Mouse (Mus musculus) neural tube, embryonic 13.5 days (tissue): ENCODE measurements at regions not wholly inside any gene's neighbourhood (a gene's known extent, or its start where the extent isn't known, plus 50 kb on each side); places are given as distances from the start of the nearest gene placed in this dataset.
A peak's percentile ranks its signal among the peaks of the same experiment; 100 is the strongest.

Source experiments
- ATAC-seq: fragments of 200-750 bp; cut with Nextera tagmentation; 2 replicates; pipeline ENCODE4 v1.8.0; 2017; ENCODE audit warnings: low read depth, mild to moderate bottlenecking, moderate TSS enrichment, moderate library complexity
- H3K27ac ChIP-seq: fragments of 300-500 bp; sonication (generic); replicated peaks from 2 replicates; pipeline ENCODE4 v1.5.1; 2015; ENCODE audit warnings: moderate library complexity, mild to moderate bottlenecking, inconsistent platforms
- H3K27me3 ChIP-seq: fragments of 300-500 bp; sonication (generic); 2 replicates; pipeline ENCODE4 v1.6.1; 2015; ENCODE audit warnings: mild to moderate bottlenecking, inconsistent platforms
- H3K36me3 ChIP-seq: fragments of 300-500 bp; sonication (generic); 2 replicates; pipeline ENCODE4 v1.6.1; 2015; ENCODE audit warnings: mild to moderate bottlenecking, inconsistent platforms
- H3K4me1 ChIP-seq: fragments of 300-500 bp; sonication (generic); replicated peaks from 2 replicates; pipeline ENCODE4 v1.6.1; 2015; ENCODE audit warnings: inconsistent platforms
- H3K4me2 ChIP-seq: fragments of 300-500 bp; sonication (generic); 2 replicates; pipeline ENCODE4 v1.6.1; 2015; ENCODE audit warnings: inconsistent platforms, mild to moderate bottlenecking, moderate library complexity
- H3K4me3 ChIP-seq: fragments of 300-500 bp; sonication (generic); 2 replicates; pipeline ENCODE4 v1.5.1; 2015; ENCODE audit warnings: mild to moderate bottlenecking, inconsistent platforms
- H3K9ac ChIP-seq: fragments of 300-500 bp; sonication (generic); 2 replicates; pipeline ENCODE4 v1.6.1; 2015; ENCODE audit warnings: moderate library complexity, mild to moderate bottlenecking, inconsistent platforms
- H3K9me3 ChIP-seq: fragments of 300-500 bp; sonication (generic); 2 replicates; pipeline ENCODE4 v1.6.1; 2016; ENCODE audit warnings: inconsistent platforms
- WGBS: fragments of 180-500 bp; shearing (Covaris S2); methylation state at CpG from one replicate; pipeline ENCODE4 v1.1.7; 2015; 5-methylcytosine and 5-hydroxymethylcytosine counted together

DNA sequence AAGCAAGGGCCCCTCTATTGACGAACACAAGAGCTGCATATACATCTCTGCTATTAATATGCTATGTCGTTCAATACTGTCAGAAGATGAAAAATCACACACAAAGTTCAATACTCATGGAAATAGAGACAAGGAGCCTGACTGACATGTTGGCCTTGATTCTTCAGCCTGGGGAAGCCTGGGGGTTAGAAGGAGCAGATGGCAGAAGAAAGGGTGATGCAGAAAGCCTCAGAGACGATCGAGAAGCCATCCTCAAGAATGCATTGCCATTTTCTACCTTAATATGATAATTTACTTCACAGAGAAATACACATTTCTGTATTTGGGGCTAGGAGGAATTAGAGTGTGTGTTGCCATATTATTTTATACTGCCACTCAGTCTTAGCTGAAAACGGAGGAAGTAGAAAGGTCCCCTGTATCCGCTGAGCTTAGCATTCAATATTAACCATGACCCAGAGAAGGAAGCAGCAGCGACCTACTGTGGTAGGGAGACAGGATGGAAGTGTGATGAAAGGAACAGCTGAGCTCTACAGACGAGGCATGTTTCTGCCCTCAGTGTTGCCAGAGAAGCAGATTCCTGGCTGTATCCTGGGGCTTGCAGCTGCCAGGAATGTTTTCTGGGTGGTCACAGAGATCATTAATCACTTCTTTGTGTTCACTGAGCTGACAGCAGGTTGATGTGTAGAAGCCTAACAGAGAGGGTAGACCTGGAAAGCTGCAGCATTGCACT, 105.2 kb downstream of the Lrig3 start:
- Histone ChIP-seq H3K9ac (no peak overlapping the region), H3K4me1 (peaks cover 14% of the 10 kb centered on the region), H3K27me3 (no peaks in the 10 kb centered on the region), H3K27ac (peak overlapping the region; percentile 42; the same call in 1 of the 2 replicates), H3K36me3 (no peaks in the 10 kb centered on the region), H3K4me2 (no peak overlapping the region), H3K9me3 (0 out of 2 replicates have a peak, but pooled peaks cover 2% of the 10 kb centered on the region), H3K4me3 (no peak overlapping the region)
- ATAC-seq = peak; percentile 63
- WGBS = 48% methylated on average over 8 of the region's 8 CpGs

DNA sequence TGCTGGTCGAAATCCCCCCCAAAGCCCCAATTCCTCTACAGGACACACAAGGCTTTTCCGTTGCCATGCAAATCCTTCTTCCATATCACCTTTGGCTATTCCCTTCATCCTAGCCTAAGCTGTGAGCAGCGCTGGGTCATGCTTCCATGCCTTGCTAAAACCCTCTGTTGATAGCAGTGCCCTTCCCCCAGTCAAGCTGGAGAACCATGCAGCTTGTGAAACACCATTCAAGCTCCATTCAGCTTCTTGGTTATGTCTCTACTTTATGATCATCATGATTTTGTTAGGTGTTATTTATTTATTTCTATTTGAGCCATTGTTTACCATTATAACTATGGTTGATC, 105.7 kb downstream of the Lrig3 start:
- Histone ChIP-seq H3K4me2 (no peak overlapping the region), H3K4me3 (no peak overlapping the region), H3K27ac (peak overlapping the region; percentile 42; the same call in 1 of the 2 replicates), H3K27me3 (no peaks in the 10 kb centered on the region), H3K9ac (no peak overlapping the region), H3K36me3 (no peaks in the 10 kb centered on the region), H3K9me3 (no peaks in the 10 kb centered on the region), H3K4me1 (peaks cover 14% of the 10 kb centered on the region)
- WGBS = 60% methylated on average over 3 of the region's 3 CpGs
- ATAC-seq = peak; percentile 36

DNA sequence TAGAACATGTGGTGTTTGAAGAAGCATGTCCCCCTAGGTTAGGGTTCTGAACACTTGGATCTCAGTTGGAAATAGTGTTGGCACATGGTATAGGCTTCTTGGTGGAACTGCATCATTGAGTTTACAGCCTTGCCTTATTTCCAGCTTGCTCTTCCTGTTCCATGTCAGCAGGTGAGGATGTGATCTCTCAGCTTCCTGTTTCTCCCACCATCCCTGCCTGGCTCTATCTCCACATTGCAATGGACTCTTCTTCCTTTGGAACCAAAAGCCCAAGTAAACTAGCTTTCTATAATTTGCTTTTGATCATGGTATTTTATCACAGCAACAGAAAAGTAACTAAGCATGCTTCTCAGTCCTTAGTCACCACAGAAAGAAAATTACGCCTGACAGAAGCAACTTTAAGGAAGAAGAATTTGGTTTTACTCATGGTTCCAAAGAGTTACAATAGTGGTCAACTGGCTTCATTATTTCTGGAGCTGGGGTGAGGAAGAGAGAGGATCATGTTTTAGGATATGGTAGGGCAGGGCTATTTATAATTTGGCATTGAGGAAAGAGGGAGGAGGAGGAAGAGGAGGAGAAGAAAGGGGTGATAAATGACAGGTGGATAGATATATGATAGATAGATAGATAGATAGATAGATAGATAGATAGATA, 111.5 kb downstream of the Lrig3 start:
- H3K27ac ChIP-seq = no peak overlapping the region
- H3K9me3 ChIP-seq = no peaks in the 10 kb centered on the region
- 90% methylated on average over 1 of the region's 1 CpGs for WGBS
- ATAC-seq = no peak
- no peak overlapping the region for H3K4me3 ChIP-seq
- no peak overlapping the region for H3K9ac ChIP-seq
- no peaks in the 10 kb centered on the region for H3K36me3 ChIP-seq
- no peaks in the 10 kb centered on the region for H3K27me3 ChIP-seq
- H3K4me1 ChIP-seq = 0 out of 2 replicates have a peak, but pooled peaks cover under 1% of the 10 kb centered on the region
- no peak overlapping the region for H3K4me2 ChIP-seq

DNA sequence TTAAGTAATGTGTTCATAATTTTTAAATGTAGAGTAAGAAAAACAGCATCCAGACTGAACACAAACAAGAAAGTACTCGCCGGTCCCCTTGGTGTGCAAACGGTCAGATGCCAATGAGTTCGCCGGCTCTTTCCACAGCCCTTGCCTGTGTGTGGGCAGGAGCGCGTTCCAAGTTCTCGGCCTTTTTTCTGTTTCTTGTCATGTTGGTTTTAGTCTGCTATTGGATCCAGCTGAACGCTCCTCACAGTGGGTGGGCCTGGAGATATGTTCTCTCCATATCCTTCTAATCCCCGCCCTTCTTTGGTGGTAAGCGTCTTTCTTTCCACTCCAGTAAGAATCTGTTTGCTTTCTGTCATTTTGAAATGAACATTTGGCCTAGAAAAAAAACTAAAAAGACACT, 116.6 kb downstream of the Lrig3 start:
- Histone ChIP-seq H3K9me3 (no peaks in the 10 kb centered on the region), H3K4me2 (peak overlapping the region; percentile 11; the same call in 1 of the 2 replicates), H3K4me1 (0 out of 2 replicates have a peak, but pooled peaks cover 3% of the 10 kb centered on the region), H3K27ac (no peak overlapping the region), H3K9ac (no peak overlapping the region), H3K4me3 (no peak overlapping the region), H3K36me3 (no peaks in the 10 kb centered on the region), H3K27me3 (no peaks in the 10 kb centered on the region)
- 32% methylated on average over 11 of the region's 11 CpGs for WGBS
- ATAC-seq = no peak

DNA sequence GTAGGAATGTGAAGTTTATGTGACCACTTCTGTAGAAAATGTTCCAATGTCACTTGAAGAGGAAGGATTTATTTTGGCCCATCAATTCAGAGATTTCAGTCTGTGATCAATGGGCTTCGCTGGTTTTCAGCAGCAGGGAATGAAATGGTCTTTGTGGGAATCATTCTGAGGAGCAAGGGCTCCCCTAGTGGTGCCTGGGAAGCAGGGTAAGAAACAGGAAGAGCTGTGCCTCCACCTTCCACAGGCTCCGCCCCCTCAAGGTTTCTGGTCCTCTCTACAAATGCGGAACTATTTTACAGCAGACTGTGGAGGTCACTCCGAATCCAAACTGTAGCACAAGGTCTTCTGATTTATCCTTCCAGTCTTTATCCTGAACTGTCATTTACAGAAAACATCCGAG, 120.7 kb downstream of the Lrig3 start:
- H3K4me3 ChIP-seq = no peak overlapping the region
- no peaks in the 10 kb centered on the region for H3K9me3 ChIP-seq
- no peak overlapping the region for H3K9ac ChIP-seq
- H3K27ac ChIP-seq = no peak overlapping the region
- WGBS = 86% methylated on average over 5 of the region's 5 CpGs
- H3K4me2 ChIP-seq = no peak overlapping the region
- 0 out of 2 replicates have a peak, but pooled peaks cover 3% of the 10 kb centered on the region for H3K4me1 ChIP-seq
- H3K27me3 ChIP-seq = no peaks in the 10 kb centered on the region
- ATAC-seq = no peak
- no peaks in the 10 kb centered on the region for H3K36me3 ChIP-seq

DNA sequence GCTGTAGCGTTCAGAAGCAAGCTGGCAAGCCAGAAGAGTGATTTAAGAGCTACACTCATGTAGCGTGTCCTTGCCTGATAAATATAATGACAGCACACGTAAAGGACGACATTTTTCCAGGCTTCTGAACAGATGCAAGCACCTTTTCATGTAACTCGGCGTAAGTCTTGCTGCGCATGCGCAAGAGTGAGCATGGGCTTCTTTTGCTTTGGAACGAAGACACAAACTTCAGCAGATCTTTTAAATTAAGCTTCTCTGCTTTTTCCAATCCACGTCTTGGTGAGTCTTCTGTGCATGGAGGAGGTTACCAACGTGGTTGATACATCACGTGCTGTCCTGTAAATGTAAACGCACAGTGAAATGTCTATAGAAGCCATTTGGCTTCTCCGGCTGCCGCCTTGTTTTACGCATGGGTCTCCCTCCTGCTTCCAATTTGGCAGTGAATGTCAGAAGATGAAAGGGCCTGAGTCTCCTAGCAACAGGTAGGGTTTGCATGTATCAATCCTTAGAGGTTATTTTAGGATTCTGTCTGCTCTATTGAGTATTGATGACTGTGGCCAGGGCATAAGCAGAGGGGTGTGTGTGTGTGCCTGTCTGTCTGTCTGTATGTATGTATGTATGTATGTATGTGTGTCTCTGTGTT, 128.4 kb downstream of the Lrig3 start:
- Histone ChIP-seq H3K9ac (no peak overlapping the region), H3K9me3 (no peaks in the 10 kb centered on the region), H3K4me2 (no peak overlapping the region), H3K27ac (no peak overlapping the region), H3K4me3 (no peak overlapping the region), H3K4me1 (peaks cover 8% of the 10 kb centered on the region), H3K27me3 (no peaks in the 10 kb centered on the region), H3K36me3 (no peaks in the 10 kb centered on the region)
- no peak for ATAC-seq
- 62% methylated on average over 16 of the region's 16 CpGs for WGBS

DNA sequence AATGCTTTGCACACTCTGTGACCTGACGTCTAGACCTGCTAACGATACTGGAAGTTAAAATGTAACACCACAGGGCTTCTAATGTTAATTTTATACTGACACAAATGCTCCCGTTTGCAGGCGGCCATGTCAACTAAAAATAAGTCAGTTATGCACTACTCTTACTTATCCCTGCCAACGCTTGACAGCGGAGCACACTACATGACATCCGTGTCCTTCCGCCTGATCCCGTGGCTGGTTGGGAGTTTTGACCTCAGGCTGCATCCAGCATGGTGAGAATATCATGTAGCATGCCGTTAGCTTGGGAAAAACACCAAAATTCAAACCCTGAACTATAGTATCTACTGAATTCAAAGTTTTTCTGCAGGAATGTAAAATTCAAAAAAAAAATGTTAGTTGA, 131.9 kb downstream of the Lrig3 start:
- H3K27ac ChIP-seq = no peak overlapping the region
- ATAC-seq = no peak
- no peaks in the 10 kb centered on the region for H3K9me3 ChIP-seq
- no peaks in the 10 kb centered on the region for H3K27me3 ChIP-seq
- no peaks in the 10 kb centered on the region for H3K36me3 ChIP-seq
- H3K4me1 ChIP-seq = peaks cover 8% of the 10 kb centered on the region
- no peak overlapping the region for H3K4me3 ChIP-seq
- no peak overlapping the region for H3K4me2 ChIP-seq
- WGBS = 90% methylated on average over 10 of the region's 10 CpGs
- no peak overlapping the region for H3K9ac ChIP-seq

DNA sequence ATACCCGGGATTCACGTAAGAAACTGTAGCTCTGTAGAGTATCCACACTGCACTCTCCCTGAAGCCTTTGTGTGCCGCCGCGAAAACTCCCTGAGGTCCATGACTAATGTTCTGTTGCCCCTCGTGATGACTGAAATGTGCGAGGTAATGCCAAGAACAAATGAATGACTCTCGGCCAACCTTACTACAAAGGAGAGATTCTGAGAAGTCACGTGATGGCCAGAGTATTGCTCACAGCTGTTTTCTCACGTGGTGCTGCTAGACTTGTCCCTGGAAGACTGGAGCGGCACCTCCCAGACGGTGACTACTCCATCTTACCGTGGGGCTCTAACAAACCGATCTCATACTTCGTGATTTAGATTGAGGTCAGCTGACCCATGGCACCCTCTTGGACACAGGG, 136.9 kb downstream of the Lrig3 start:
- Histone ChIP-seq H3K27ac (no peak overlapping the region), H3K4me1 (no peaks in the 10 kb centered on the region), H3K4me3 (no peak overlapping the region), H3K9me3 (no peaks in the 10 kb centered on the region), H3K27me3 (no peaks in the 10 kb centered on the region), H3K9ac (no peak overlapping the region), H3K36me3 (no peaks in the 10 kb centered on the region), H3K4me2 (no peak overlapping the region)
- no peak for ATAC-seq
- 81% methylated on average over 15 of the region's 15 CpGs for WGBS

DNA sequence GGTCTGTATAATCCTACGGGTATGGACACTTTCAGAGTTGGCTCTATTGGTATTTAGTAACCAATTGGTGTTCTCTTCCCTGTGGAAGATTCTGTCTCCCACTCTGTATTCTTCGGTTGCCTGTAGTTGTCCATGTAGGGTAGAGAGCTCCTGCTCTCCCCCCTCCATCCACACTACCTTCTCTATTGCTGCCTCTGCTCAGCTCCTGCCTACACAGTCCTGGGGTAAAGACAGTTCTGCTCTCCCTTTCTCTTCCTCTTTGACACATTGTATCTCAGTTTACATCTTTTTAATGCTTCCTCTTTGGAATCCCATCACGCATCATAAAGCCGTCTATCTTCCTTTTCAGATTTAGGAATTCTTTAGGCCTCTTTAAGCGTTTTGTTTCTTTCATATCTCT, 147.1 kb downstream of the Lrig3 start:
- no peak overlapping the region for H3K4me3 ChIP-seq
- H3K27ac ChIP-seq = no peak overlapping the region
- H3K4me1 ChIP-seq = no peaks in the 10 kb centered on the region
- no peaks in the 10 kb centered on the region for H3K27me3 ChIP-seq
- no peak for ATAC-seq
- WGBS = 90% methylated on average over 5 of the region's 5 CpGs
- H3K9ac ChIP-seq = no peak overlapping the region
- no peak overlapping the region for H3K4me2 ChIP-seq
- no peaks in the 10 kb centered on the region for H3K9me3 ChIP-seq
- no peaks in the 10 kb centered on the region for H3K36me3 ChIP-seq

DNA sequence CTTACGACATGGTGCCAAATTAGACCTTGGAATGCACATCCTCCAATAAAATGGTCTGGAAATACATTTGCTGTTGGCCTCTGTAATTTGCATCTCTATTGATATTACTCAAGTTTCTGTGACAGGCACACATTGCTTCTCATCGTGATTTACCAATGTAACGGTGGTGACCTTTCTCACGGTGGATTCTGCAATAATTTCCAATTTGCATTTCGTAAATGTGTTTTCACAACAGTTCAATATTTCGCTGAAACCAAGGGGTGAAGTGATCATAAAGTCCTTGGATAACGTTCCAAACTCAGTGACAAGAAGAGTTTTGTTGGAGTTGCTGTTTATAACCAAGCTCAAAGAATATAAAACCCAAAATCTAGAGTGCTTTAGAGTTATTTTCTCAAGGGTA, 149.4 kb downstream of the Lrig3 start:
- no peaks in the 10 kb centered on the region for H3K4me1 ChIP-seq
- ATAC-seq = no peak
- H3K4me3 ChIP-seq = no peak overlapping the region
- H3K9me3 ChIP-seq = no peaks in the 10 kb centered on the region
- 55% methylated on average over 7 of the region's 7 CpGs for WGBS
- no peak overlapping the region for H3K9ac ChIP-seq
- no peak overlapping the region for H3K27ac ChIP-seq
- no peak overlapping the region for H3K4me2 ChIP-seq
- H3K27me3 ChIP-seq = no peaks in the 10 kb centered on the region
- no peaks in the 10 kb centered on the region for H3K36me3 ChIP-seq

DNA sequence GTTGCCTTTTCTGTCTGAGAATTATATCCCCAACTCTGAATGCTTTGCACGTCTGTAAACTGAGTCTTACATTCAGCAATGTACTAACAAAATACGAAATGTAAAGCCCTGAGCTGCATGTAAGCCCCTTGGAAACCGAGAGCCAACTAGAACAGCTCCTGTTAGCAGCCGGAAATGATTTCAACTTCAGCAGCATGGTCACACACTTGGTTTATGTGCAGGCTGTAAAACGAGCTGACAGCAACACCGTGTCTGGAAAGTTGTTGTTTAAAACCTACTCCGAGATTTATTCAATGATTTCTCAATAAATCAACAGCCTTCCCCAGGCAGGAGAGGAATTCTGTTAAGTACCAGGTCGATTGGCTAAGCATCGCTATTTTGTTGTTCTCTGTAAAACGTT, 155.7 kb downstream of the Lrig3 start:
- no peak for ATAC-seq
- Histone ChIP-seq H3K4me2 (no peak overlapping the region), H3K4me1 (no peaks in the 10 kb centered on the region), H3K4me3 (no peak overlapping the region), H3K27ac (no peak overlapping the region), H3K9ac (no peak overlapping the region), H3K36me3 (no peaks in the 10 kb centered on the region), H3K9me3 (no peaks in the 10 kb centered on the region), H3K27me3 (no peaks in the 10 kb centered on the region)
- 68% methylated on average over 10 of the region's 10 CpGs for WGBS

DNA sequence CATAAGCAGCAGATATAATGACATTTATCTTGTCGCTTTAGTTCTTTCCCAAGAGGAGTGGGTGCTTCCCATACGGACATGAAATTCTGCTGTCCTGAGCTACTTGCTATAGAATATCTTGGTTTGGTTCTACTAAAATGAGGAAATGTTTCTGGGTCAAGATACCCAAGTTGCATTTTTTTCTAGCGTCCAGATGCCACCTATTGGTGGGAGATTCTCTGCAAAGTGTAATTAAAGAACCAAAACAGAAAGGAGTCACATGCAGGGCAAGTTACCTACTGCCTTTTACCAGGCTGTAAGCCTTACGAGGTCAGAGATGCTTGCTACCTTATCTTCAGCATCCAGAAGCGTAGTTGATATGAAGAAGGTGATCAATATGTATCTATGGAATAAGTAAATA, 156.5 kb downstream of the Lrig3 start:
- Histone ChIP-seq H3K9ac (no peak overlapping the region), H3K9me3 (no peaks in the 10 kb centered on the region), H3K4me1 (no peaks in the 10 kb centered on the region), H3K36me3 (no peaks in the 10 kb centered on the region), H3K27ac (no peak overlapping the region), H3K4me3 (no peak overlapping the region), H3K4me2 (no peak overlapping the region), H3K27me3 (no peaks in the 10 kb centered on the region)
- ATAC-seq = no peak
- 80% methylated on average over 5 of the region's 5 CpGs for WGBS
